Mouse (Mus musculus) left cerebral cortex, adult 18-20 months (tissue): ENCODE measurements around the gene Prkra. TPM values are rescaled to one million over a fixed set of nuclear protein-coding genes. Genes with fewer than 3 reads are reported as not detected.

ENCODE experiments used
- DNase-seq, 2 experiments: peaks; one replicate each; pipeline ENCODE4 v3.0.0; 2021 to 2022; ENCODE audit warnings: low spot score in 2 of 2, mixed read lengths in 1 of 2
- long read RNA-seq, 2 experiments: library from polyadenylated mRNA; stranded (forward); transcript quantifications; one replicate each; pipeline ENCODE4 v2.0.0; 2021
- total RNA-seq, 2 experiments: library from RNA; stranded (reverse); gene quantifications; 2 replicates each; pipeline ENCODE4 v1.2.3; 2021

Gene Prkra
- 10 to 100 TPM; 17.1 to 18.9 TPM for total RNA-seq
- long read RNA-seq, experiment 1, transcript Prkra-201 (8 exons, 1,614 nt) = major isoform, 12 of 14 reads
- long read RNA-seq, experiment 1, partial matches to known transcripts = 1 of 14 reads
- long read RNA-seq, experiment 1, other reads (novel, unspliced or antisense) = 1 of 14 reads
- long read RNA-seq, experiment 2, transcript Prkra-201 (8 exons, 1,614 nt) = major isoform, 9 of 15 reads
- long read RNA-seq, experiment 2, partial matches to known transcripts = 2 of 15 reads
- long read RNA-seq, experiment 2, other reads (novel, unspliced or antisense) = 4 of 15 reads

DNA sequence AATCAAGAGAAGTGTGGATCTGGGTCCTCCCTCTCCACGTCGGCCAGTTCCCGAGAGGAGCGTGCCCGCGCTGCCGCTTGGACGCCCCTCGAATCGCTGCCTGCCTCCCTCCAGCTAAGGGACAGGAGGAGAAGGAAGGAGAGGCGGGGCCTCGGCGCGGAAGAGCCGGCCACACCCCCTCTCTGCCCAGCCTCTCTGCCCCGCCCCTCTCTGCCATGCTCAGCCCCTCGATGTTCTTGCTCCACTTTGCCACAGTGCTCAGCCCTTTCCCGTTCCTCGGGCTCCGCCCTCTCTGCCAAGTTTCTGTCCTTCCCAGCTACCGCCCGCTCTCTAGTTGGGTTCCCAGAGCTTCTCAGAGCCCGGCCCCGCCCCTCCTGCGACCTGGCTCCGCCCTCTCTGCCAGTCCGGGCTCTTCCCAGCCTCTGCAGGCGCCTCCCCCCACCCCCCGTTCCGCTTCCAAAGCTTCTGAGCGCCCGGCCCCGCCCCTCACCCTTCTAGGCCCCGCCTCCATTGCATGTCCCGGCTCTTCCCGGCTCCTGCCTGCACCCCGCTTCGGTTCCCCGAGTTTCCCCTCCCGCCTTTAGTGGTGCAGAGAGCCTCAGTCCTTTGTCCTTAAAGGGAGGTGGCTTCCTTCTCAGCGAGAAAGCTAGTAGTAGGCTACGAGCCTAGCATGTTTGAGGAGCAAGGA, at the start of gene Prkra, which contains the start of gene Pjvk:
TSS of gene Prkra (minus strand) at position 133 of the 688 bp plus-strand sequence.
TSS of gene Pjvk (plus strand) at position 594 of the 688 bp plus-strand sequence.
- DNase-seq = peak; percentile 92 to 94

- DNase-seq = no peak
These were observed 47.5 kb upstream of the Prkra start for GRCm38 (mm10) chr2:76695290-76695689.

GRCm38 (mm10) chr2:76693765-76694164, 46.0 kb upstream of the Prkra start:
- DNase-seq = no peak

DNA sequence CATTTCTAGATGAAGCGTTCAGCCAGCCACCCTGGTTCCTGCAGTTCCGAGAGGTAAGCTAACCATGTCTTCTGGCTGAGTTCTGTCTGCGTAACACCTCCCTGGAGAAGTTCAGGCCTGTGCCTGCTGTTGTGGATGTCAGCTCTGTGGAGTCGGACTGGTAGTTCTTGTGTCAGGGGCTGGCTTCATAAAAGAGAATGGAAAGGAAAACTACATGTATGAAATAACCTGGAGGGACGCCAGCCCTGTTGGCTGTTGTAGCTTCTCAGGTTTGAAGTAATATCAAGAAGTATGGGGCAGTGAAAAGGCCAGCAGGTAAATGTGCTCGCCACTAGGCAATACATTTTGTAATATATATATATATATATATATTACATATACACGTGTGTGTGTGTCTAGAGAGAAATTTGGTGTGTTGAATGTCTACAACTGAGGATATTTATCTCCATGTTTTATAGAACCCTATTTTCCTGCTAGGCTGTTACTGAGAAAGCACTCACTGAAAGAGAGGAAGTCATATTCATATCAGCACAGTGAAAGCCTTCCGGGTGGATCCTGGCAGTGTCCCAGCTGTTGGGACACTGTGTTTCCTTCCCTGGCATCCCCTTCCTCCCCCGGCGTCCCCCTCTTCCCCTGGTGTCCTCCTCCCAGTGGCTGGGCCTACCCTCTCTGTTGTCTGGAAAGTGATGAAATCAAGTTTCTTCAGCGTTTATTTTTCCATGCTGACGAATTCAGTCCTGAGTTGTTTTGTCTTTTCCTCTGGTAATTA, 42.8 kb upstream of the Prkra start:
- DNase-seq = no peak

DNA sequence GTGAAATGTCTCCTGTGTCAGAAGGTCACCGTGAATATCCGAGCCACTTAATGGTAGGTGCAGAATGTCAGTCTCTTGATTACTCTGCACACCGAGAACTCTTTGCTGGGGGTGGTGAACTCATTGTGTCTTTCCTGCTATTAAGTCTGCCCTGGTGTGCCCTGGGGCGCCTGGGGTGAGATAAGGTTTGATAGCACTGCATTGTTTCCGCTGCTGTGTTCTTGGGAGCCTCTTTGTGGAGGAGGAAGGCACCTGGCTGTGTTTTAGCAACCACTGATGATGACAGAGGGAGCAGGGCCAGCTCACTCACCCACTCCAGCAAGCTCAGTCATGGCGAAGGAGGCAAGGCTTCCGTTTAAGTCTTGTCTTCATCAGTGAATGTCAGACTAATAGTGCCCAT, 40.3 kb upstream of the Prkra start:
- DNase-seq = no peak

- DNase-seq = no peak
These were observed 39.8 kb upstream of the Prkra start for GRCm38 (mm10) chr2:76687608-76688007.

- no peak for DNase-seq
These were observed 39.2 kb upstream of the Prkra start for GRCm38 (mm10) chr2:76686986-76687385.

DNA sequence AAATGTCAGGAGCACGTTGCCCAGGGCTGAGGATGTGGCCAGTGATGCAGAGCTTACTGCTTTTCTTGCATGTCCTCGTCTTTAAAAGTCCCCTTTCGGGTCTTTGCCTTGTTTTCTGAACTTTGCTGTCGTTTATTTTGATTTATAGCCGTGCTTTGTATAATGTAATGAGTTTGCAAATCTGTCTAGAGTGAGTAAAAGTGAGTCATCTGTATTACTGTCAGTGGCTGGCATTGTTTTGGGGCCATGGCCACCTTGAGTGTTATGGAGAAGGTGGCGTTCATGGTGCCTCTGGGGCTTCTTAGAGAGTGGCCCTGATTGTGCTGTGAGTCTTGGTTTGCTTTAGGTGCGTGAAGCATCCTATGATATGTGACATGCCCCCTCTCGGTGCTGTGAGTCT, 34.5 kb upstream of the Prkra start:
- DNase-seq = no peak

DNA sequence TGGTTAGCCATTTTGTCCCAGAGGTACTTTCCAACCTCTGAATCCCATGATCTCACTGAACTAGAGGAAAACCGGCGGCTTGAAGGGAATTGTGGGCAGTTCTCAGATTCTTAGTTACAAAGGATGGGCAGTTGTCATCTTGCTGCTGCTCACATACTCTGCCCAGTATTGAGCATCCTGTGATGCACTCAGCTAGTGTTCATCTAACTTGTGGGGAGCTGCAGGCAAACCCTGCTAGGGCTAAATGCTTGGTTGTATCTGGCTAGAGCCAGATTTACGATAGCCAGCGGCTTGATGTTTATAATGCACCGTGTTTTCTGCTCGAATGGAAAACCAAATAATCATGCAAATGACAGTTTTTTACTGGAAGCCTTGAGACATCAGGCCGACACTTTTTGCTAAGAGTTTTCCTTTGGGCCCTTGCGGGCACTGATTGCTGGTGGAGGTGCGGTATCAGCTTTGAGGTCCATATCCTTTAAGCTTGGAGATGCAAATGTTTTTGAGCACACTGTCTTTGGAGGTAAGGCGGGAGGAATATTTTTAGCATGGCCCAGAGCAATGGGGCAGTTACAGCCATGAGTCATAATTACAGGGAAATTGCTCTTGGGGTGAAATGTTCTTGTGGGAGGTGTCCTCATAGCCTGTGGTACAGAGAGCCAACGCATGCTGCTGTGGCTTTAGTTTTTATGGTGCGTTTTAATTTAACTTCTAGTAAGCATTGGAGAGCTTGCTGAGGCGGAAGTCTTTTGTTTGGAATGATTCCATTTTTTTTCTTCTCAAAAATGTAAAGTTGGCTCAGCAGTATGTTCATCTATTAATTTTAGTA, 28.8 kb upstream of the Prkra start:
- DNase-seq = no peak

DNA sequence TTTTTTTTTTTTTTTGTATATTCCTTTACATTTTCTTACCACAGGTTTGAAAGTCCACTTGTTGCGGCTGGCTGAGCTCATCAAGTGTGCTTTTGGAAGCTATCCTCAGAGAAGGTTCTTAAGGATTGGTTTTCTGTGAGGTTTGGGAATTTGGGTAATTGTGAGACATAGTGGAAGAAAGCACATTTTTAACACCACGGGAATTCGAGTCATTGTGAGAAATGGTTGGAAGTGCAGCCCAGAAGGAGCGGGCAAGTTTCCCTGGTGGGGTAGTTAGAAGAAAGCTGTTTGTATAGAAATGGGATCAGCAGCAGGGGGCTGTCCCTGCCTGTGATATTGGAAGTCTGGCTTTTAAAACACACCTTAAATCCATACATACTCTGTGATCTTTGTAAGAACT, 28.1 kb upstream of the Prkra start:
- no peak for DNase-seq

GRCm38 (mm10) chr2:76675451-76675850, 27.6 kb upstream of the Prkra start:
- no peak for DNase-seq

GRCm38 (mm10) chr2:76674725-76675427, 27.1 kb upstream of the Prkra start, which contains the start of gene Plekha3:
Plekha3 (plus strand) TSS chr2:76675281.
- DNase-seq = peak; percentile 80 to 88

GRCm38 (mm10) chr2:76673472-76674081, 25.8 kb upstream of the Prkra start:
- DNase-seq = no peak

DNA sequence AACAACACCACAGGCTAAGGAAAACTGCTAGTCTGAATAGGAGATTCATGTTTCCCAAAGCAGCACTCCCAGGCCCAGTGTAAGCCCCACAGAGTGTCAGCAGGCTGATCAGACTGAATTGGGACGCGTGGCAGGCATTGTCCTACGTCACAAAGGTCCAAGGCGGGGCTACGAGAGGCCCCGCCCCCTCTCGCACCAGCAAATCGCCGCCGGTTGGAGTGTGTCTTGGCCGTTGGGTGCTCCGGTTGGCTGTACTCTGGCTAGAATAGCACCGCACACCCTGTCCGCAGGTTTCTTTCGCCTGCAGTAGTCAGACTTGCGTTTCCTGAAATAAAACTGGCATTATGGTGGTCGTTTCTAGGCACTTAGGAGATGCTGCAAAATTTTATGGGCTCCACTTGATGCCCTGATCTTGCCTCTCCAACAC, 25.2 kb upstream of the Prkra start, which contains the start of gene Fkbp7:
TSS of gene Fkbp7 (minus strand) at position 151 of the 427 bp plus-strand sequence.
- DNase-seq = peak; percentile 79 to 89

DNA sequence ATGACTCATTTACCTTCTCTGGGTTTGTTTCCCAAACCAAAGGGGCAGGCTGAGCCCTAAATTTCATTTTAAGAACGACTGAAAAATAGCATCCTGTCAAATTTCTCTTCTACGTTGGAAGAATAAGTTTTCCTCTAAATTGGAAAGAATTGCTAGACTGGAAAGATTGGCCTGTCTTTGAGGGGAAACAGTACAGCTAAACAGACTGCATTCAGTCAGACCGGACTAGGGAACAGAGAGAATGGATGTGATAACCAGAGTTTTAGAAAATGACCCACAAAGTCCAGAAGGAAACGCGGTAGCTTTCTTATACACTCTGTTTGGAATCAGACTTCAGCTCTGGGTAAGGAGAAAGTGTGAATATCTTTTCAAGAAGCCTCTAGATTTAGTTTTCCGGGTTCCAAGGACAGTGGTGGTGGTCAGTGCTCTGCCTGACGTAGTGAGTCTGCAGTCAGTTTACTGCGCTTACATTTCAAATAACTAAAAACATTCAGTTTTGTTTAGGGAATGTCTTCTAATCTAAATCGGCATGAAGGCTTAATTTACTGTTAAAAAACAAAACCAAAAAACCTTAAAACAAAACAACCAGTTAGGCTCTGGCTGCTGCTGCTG, 24.4 kb upstream of the Prkra start:
- no peak for DNase-seq

DNA sequence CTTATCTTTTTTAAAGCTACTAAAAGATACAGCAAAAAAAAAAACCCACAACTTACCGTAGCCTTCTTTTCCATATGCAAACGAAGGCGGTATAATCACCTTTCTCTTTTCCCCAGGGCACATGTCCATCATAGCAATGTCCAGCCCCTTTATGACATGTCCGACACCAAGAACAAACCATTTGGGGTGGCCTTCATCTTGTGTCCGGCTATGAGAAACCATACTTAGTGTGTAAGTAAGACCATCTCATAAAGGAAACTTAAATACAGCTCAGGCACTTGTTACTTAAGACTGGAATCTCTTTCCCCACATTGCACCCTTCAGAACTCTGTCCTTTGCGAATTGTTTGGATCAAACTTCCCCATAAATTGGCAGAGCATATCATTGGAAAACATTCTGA, 23.8 kb upstream of the Prkra start:
- DNase-seq = no peak

- no peak for DNase-seq
These were observed 19.4 kb upstream of the Prkra start for GRCm38 (mm10) chr2:76667200-76667599.

- no peak for DNase-seq
These were observed 17.7 kb upstream of the Prkra start for GRCm38 (mm10) chr2:76665531-76665930.

DNA sequence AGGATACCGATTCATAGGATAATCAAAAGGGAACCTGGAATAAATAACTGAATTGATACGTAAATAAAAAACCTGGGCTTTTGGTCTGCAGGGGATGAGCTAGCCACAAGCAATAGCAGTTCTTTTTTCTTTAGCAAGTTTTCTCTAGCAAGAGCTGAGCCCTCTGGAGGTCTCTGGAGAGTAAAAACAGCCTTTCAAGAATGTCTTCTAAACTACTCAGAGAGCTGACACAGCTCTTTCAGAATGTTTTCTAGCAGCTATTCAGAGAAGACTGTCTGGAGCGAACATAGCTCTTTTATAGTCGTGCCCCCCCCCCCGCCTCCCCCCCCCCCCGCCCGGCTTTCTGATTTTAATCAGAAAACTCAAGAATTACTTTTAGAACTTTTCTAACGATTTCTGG, 11.6 kb upstream of the Prkra start:
- DNase-seq = no peak
